Mouse (Mus musculus): Measurements from ENCODE around the gene Retreg1. TPM values are rescaled to one million over a fixed set of nuclear protein-coding genes. Genes with fewer than 3 reads are reported as not detected.

Gene Retreg1
- total RNA-seq, 2 experiments from 2014 or later = 7.8 to 20.0 TPM

- no peak for ATAC-seq (replicated peaks; ENCODE audit: low FRiP score, poor library complexity, severe bottlenecking)
These were observed 70.7 kb downstream of the Retreg1 start for GRCm38 (mm10) chr15:25913659-25914058.

DNA sequence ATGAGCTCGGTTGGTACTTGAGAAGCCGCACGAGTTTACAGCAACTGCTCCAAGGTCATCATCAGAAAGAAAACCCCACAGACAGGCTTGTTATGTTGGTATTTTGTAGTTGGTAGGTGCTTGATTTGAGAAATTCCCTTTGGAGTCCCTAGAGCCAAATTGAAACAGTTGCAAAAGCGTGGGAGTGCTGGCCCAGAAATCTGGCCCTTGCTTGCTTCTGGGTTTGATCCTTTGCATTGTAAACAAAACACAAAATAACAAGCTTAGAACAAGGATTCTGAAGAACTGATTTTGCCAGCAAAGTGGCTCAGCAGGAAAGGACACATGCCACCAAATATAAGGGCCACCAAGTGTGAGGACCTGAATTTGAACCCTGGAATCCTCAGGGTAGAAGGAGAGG, 71.2 kb downstream of the Retreg1 start:
- ATAC-seq (replicated peaks; ENCODE audit: low FRiP score, poor library complexity, severe bottlenecking) = no peak

GRCm38 (mm10) chr15:25915013-25915412, 72.0 kb downstream of the Retreg1 start:
- no peak for ATAC-seq (replicated peaks; ENCODE audit: low FRiP score, poor library complexity, severe bottlenecking)

DNA sequence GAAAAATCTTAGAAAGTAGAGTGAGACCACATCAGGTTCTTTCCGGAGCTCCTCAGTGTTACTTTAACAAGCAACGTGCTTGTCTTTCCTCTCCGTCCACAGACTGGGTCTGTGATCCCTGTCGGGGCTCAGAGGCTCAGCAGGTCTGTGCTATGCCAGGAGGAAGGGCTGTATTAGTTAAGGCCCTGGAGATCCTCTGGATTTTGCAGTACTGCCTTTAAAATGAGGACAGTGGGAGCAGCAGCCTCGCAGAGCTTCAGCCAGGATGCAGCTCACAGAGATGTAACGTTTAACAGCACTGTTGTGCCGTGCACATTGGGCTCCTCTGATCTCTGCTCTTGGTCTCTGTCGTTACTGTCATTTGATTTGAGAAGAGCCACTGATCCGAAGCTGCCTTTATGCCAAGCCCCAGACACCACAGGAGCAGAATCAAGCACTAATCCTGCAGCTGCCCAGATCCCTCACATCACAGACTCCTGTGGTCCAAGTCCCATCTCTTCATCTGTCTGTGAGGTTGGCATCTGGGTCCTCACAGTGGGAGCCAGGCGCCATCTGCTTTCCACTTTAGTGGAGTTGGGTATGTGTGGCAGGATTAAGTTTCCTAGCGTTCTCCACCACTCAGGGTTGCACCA, 72.7 kb downstream of the Retreg1 start:
- ATAC-seq (replicated peaks; ENCODE audit: low FRiP score, poor library complexity, severe bottlenecking) = no peak

DNA sequence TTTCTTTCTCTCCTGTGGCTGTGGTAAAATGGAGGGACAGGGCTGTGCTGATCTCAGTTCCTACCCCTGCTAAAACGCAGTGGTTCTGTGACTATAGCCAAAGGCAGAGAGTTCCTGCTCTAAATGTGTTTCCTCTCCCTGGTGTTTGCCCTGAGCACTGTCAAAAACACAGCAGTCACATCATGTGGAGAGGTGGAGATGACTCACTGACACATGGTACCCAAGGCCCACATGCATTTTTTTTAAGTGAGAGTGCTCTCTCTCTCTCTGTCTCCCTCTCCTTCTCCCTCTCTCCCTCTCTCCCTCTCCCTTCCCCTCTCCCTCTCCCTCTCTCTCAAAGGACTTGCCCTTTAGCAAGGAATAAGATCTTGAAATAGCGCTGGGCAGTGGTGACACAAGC, 73.3 kb downstream of the Retreg1 start:
- ATAC-seq (replicated peaks; ENCODE audit: low FRiP score, poor library complexity, severe bottlenecking) = no peak

GRCm38 (mm10) chr15:25918641-25919040, 75.7 kb downstream of the Retreg1 start:
- ATAC-seq (replicated peaks; ENCODE audit: low FRiP score, poor library complexity, severe bottlenecking) = no peak

DNA sequence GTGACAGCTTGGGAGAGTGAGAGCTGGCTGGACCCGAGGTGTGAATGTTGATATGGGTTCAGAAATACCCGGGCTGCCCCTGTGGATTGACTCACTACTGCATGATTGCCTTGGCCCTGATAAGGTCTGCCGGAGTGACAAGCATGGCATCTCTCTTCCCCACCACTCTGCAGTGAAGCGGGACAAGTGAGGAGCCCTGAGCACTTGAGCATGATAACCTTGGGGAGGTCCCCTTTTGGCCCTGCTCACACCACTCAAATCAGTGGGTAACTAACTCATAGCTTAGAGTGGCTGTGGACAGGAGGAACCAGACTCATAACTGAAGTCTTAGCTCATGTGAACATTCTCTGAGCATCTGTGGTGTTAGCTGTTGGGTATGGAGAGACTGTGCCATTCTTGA, 77.0 kb downstream of the Retreg1 start:
- no peak for ATAC-seq (replicated peaks; ENCODE audit: low FRiP score, poor library complexity, severe bottlenecking)

- no peak for ATAC-seq (replicated peaks; ENCODE audit: low FRiP score, poor library complexity, severe bottlenecking)
These were observed 77.9 kb downstream of the Retreg1 start for GRCm38 (mm10) chr15:25920886-25921285.

GRCm38 (mm10) chr15:25922007-25922406, 79.0 kb downstream of the Retreg1 start:
- ATAC-seq (replicated peaks; ENCODE audit: low FRiP score, poor library complexity, severe bottlenecking) = no peak

- ATAC-seq (replicated peaks; ENCODE audit: low FRiP score, poor library complexity, severe bottlenecking) = no peak
These were observed 80.9 kb downstream of the Retreg1 start for GRCm38 (mm10) chr15:25923916-25924315.

DNA sequence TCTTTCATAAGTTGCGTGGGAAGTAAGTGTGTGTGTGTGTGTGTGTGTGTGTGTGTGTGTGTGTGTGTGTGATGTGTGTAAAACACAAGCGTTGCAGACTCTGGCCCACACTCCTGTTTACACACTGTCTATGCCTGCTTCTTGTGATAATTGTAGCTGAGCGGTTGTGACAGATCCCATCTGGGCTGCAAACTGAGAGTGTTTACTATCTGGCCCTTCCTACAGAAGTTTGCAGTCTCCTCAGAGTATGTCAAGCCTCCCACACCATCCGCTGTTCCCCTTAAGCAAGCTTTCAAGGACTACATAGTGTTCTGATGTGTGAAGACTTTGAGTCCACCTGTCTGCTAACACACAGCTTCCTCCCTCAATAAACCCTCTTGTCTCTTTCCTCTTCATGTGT, 83.2 kb downstream of the Retreg1 start:
- no peak for ATAC-seq (replicated peaks; ENCODE audit: low FRiP score, poor library complexity, severe bottlenecking)

- ATAC-seq (replicated peaks; ENCODE audit: low FRiP score, poor library complexity, severe bottlenecking) = no peak
These were observed 84.1 kb downstream of the Retreg1 start for GRCm38 (mm10) chr15:25927106-25927505.

GRCm38 (mm10) chr15:25928001-25928400, 85.0 kb downstream of the Retreg1 start:
- ATAC-seq (replicated peaks; ENCODE audit: low FRiP score, poor library complexity, severe bottlenecking) = no peak

DNA sequence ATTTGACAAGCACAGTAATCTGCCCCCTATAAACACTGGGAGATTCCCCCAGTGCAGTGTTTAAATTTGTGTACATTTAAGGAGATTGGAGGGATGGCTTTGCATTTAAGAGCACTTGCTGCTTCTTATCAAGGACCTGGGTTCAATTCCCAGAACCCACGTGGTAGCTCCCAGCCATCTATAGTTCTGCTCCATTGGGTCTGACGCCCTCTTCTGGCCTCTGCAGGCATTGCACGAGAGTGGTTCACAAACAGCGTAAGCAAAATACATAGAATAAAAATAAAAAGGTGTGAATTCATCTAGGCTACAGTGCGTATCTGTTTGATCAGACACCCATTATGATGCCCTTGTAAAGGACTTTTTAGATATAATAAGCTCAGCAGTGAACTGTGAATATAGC, 85.9 kb downstream of the Retreg1 start:
- ATAC-seq (replicated peaks; ENCODE audit: low FRiP score, poor library complexity, severe bottlenecking) = no peak

GRCm38 (mm10) chr15:25929518-25929917, 86.5 kb downstream of the Retreg1 start:
- no peak for ATAC-seq (replicated peaks; ENCODE audit: low FRiP score, poor library complexity, severe bottlenecking)

DNA sequence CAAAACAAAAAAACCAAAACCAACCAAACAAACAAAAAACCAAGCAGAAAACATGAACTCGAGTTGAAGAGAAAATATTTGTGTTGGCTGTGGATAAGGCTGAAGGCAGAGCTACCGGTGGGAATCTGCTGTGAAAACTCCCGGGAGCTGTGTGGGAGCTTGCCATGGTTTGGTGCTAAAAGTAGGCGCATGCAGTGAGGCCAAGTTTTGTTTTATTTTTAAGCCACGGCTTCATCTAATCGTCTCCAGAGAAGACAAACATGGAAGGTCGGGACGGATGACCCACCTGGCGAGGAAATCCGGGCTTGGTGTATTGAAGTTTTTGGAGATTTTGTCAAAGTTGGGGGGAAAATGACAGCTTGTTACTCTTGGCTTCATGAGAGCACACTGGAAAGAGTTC, 87.0 kb downstream of the Retreg1 start:
- no peak for ATAC-seq (replicated peaks; ENCODE audit: low FRiP score, poor library complexity, severe bottlenecking)

DNA sequence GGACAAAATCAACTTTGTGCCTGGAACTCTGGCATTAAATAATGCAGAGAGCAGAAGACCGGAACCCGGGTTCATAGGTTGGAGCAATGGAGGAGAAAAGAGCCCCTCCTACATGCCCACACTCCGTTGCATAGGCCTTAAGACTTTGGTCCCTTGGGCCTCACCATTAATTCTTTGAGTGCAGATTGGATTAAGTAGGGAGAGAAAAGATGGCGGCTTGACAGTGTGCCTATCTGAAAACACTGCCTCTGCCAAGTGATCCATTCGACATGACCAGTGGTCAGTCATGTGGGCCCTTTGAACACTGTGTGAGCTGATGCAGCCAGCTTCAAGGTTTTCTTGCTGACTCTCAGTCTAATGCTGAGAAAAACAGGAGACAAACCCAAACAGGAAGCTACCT, 87.7 kb downstream of the Retreg1 start:
- ATAC-seq (replicated peaks; ENCODE audit: low FRiP score, poor library complexity, severe bottlenecking) = no peak

- ATAC-seq (replicated peaks; ENCODE audit: low FRiP score, poor library complexity, severe bottlenecking) = no peak
These were observed 89.5 kb downstream of the Retreg1 start for GRCm38 (mm10) chr15:25932497-25932896.

- ATAC-seq (replicated peaks; ENCODE audit: low FRiP score, poor library complexity, severe bottlenecking) = peak; percentile 85
These were observed 90.1 kb downstream of the Retreg1 start for GRCm38 (mm10) chr15:25932937-25933684.

DNA sequence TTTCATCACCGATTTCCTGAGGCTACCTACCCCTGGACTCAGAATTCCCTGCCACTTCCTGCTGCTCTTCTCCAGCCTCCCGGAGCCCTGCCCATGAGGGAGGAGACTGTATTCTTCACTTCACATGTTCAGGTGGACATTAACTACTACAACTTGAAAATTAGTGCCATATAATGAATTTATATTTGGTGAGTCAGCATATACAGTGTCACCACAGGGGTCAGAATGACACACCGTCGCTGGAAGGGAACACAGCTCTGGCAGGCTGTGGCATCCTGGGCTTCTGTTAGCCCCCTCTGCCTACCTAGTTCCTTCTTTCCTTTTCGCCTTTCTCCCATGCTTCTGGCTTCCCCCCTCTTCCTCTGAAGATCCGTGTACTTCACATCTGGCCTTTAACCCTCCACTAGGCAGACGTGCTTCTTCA, 90.7 kb downstream of the Retreg1 start:
- peak; percentile 40; the same call in 1 of the 2 replicates for ATAC-seq (replicated peaks; ENCODE audit: low FRiP score, poor library complexity, severe bottlenecking)

- ATAC-seq (replicated peaks; ENCODE audit: low FRiP score, poor library complexity, severe bottlenecking) = no peak
These were observed 91.4 kb downstream of the Retreg1 start for GRCm38 (mm10) chr15:25934411-25934810.

DNA sequence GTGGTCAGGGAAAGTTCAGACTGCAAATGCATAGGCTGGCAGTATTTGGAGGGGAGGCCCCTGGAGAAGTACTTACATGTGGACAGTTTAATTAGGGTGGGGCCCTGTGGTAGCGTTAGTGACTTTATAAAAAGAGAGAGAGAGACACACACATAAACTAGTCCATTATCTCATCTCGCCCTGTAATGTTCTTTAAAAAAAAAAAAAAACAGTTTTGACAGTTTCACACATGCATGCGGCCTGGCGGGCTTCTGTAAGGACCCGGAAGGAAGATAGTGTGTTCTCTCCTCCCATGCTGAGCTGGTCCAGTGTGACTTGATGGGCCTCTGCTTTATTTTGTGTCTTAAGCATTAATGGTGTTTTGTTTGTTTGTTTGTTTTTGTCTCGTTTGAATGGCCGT, 95.5 kb downstream of the Retreg1 start:
- no peak for ATAC-seq (replicated peaks; ENCODE audit: low FRiP score, poor library complexity, severe bottlenecking)
